Mouse (Mus musculus): ENCODE data around the gene Cpxm1.
"Not testable (repeated sequence)": the region's sequence is repeated elsewhere in the genome, so short reads cannot be mapped to it uniquely, and the experiment has no call there.

Gene Cpxm1

GRCm38 (mm10) chr2:130404939-130405338, 7.6 kb upstream of the Cpxm1 start, which contains the start of the genes Gm28372 and 1700020A23Rik:
TSS of gene Gm28372 (plus strand) at chr2:130405239.
TSS of gene 1700020A23Rik (plus strand) at chr2:130405259.
- no peak for DNase-seq (ENCODE audit: low read depth in 1 of 2, low spot score in 2 of 2)

DNA sequence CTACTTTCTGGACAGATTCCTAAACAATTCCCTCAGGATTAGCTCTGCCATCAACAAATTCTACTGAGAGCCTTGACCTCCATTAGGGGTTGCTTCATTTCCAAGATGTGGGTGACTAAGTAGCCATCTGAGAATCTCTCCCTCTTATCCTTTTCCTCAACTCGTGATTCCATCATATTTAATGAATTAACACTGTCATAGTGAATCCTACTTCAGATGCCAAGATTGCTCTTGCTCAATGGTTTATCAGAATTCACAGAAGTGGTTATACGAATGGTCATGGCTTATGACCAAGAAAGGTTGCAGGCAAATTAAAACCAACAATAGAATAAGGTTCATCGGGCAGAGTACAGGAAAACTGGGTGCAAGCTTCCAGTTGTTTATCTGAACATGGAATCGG, 4.5 kb upstream of the Cpxm1 start:
- no peak for DNase-seq (ENCODE audit: low read depth in 1 of 2, low spot score in 2 of 2)

DNA sequence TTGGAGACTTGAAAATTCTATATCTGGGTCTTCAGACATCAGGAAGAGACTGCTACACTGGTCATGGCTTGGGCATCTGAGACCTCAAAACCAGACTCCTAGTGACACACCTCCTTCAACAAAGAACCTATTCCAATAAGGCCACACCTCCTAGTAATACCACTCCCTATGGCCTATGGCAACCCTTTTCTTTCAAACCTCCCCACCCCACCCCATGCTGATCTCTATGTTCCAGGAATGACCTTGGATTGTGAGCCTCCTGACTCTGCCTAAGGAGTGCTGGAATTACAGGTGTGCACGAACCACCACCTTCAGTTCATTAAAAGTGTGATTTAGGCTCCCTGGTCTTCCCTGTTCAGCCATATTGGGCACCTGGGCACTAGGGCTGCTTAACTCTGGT, 2.7 kb upstream of the Cpxm1 start:
- DNase-seq (ENCODE audit: low read depth in 1 of 2, low spot score in 2 of 2): no peak

DNA sequence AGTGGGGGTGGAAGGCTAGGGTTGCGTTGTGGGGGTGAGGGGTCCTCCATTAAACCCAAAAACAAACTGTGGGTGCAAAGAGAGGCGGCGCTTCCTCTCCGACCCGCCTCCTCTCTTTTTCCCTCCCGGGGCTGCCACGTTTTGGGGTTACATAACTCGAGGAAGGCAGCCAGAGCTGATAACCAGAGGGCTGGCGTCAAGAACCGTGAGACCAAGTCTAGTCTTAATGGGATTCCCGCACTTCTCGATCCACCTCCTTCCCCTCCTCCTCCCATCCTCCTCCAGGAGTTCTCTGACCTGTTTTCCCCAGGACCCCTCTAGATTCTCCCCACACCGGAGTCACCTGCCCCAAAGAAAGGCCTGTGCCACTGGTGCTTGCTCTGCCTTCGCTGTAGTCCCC, 717 bp upstream of the Cpxm1 start:
- no peak for DNase-seq (ENCODE audit: low read depth in 1 of 2, low spot score in 2 of 2)

DNA sequence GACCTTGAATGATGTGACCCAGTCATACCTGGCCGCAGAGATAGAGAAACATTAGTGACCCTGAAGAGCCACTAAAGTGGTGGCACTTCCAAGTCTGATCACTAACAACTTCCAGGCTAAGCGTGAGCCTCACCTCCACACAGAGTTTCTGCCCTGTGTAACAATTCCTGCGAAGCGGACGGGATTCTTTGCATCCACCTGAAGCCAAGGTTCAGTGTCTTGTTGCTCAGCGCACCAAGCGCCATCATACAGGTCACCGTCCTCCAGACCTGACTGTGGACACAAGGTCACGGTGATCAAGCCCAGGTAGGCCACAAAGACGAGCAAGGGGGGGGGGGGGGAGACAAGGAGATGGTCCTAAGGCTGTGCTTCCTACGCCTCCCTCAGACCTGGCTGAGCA, 1.7 kb downstream of the Cpxm1 start:
- DNase-seq (ENCODE audit: low read depth in 1 of 2, low spot score in 2 of 2): no peak

DNA sequence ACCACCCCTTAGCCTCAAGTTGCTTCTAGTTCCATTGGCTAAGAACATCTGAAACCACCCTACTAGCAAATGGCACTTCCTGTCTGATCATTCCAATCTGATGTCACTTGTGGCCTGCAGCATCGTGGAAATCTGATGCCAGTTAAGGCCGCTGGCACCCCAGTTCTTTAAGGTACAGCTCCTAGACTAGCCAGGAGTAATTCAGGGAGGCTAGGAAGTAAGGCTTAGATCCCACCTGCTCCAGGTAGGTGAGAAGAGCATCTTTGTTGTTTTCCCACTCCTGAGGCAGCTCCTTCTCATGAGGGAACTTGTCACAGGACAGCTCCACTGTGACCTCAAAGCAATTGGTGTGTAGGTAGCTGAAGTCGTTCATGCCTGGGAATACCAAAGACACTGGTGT, 4.5 kb downstream of the Cpxm1 start:
- DNase-seq (ENCODE audit: low read depth in 1 of 2, low spot score in 2 of 2): no peak

DNA sequence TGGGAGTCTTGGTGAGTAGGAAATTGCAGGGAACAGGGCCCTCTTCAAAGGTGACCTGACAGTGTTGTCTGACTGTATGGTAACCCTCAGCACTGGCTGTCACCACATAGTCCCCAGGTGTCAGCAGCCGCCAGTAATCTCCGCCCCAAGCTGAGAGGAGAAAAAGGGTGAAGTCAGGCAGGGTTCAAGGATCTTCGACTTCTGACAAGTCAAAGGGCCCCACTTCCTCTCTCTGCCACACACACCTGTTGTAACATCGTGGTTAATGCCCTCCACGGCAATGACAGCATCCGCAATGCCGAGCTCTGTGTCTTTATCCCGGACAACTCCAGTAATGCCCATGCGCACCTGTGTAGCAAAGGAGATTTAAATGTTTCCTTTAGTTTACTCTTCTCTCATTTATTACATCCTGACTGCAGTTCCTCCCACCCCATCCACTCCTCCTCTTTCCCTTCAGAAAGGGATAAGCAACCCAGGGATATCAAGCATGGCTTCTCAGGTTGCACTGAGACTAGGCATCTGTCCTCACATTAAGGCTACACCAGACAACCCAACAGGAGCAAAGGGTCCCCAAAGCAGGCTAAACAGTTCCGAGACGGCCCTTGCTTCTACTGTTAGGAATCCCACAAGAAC, 6.3 kb downstream of the Cpxm1 start:
- DNase-seq (ENCODE audit: low read depth in 1 of 2, low spot score in 2 of 2): no peak

DNA sequence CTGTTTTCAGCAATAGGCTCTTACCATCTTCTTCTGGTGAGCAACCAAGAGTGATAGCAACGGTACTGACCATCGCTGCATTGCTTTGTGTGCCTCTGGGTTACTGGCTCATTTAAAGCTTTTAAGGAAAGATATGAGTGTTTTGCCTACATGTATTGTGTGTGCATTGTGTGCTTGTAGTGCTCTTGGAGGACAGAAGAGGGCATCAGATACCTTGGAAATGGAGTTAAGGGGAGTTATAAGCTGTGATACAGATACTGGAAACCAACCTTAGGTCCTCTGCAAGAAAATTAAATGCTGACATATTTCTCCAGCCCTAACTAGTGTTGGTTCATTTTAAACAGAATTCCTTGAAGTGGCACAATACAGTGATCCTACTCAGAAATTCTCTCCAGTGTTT, 8.6 kb downstream of the Cpxm1 start:
- DNase-seq (ENCODE audit: low read depth in 1 of 2, low spot score in 2 of 2): no peak

GRCm38 (mm10) chr2:130386212-130386611, 11.2 kb downstream of the Cpxm1 start:
- no peak for DNase-seq (ENCODE audit: low read depth in 1 of 2, low spot score in 2 of 2)

GRCm38 (mm10) chr2:130383895-130384294, 13.5 kb downstream of the Cpxm1 start:
- DNase-seq (ENCODE audit: low read depth in 1 of 2, low spot score in 2 of 2): no peak

- DNase-seq (ENCODE audit: low read depth in 1 of 2, low spot score in 2 of 2): no peak
These were observed 14.2 kb downstream of the Cpxm1 start for GRCm38 (mm10) chr2:130383205-130383604.

GRCm38 (mm10) chr2:130374951-130375350, 22.4 kb downstream of the Cpxm1 start:
- DNase-seq (ENCODE audit: low read depth in 1 of 2, low spot score in 2 of 2): no peak

- not testable (repeated sequence) for DNase-seq (ENCODE audit: low read depth in 1 of 2, low spot score in 2 of 2)
These were observed 24.3 kb downstream of the Cpxm1 start for GRCm38 (mm10) chr2:130373026-130373425.

DNA sequence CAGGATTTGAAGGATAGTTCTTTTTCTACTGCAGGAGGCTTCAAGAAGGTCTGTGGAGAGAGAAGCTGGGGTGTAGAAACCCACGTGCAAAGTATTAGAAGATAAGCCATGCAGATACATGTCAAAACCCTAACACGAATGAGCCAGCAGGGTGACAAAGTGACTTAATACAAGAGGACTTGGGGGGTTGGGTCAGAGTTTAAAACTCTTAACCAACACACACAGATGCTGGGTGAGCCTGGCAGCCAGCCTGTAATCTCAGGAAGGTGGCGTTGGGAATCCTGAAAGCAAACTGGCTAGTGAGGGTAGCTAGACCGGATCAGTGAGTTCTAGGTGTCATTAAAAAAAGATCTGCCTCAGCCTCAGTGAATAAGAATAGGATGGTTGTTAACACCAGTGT, 30.0 kb downstream of the Cpxm1 start:
- DNase-seq (ENCODE audit: low read depth in 1 of 2, low spot score in 2 of 2): no peak

GRCm38 (mm10) chr2:130365211-130366094, 31.9 kb downstream of the Cpxm1 start:
- no peak for DNase-seq (ENCODE audit: low read depth in 1 of 2, low spot score in 2 of 2)

DNA sequence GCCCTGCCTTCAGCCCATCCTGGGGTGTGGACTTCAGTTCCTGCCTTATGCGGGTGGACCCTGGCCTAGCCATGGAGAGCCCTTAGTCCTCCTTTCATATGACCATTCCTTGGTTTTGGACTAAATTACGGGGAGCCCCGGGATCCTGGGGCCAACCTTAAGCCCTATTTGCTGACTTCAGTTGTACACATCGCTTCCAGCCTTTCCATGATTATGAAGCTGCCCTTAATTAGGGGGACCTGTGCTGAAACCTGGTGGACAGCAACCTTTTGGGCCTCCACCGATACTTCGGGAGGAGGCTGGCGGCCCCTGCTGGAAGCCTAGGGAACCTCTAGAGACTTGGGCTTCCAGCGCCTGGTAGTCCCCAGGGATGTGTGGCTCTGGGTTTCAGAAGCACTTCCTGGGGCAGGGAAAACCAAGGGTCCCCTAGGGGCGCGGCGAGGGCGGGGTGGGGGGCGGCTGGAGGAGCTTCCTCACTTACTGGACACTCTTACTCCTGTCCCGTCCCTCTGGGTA, 34.8 kb downstream of the Cpxm1 start:
- no peak for DNase-seq (ENCODE audit: low read depth in 1 of 2, low spot score in 2 of 2)

GRCm38 (mm10) chr2:130358852-130359251, 38.5 kb downstream of the Cpxm1 start:
- no peak for DNase-seq (ENCODE audit: low read depth in 1 of 2, low spot score in 2 of 2)

DNA sequence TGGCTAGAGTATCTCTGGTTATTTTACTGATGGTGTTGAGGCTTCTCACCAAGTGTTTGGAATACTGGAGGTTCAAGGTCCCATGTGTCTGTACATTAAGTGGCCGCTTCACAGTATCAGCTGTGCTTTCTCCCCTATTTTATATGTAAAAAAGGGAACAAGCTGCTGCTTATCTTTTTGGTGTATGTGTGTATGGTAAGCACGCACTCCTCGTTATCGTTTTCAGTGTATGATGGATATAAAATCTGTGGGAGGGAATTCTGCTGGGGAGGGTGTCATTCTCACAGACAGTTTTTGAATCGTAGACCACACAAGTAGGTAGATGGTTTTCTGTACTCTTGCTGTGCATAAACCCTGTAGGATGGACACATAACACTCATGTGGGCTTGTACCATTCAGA, 39.8 kb downstream of the Cpxm1 start:
- DNase-seq (ENCODE audit: low read depth in 1 of 2, low spot score in 2 of 2): no peak

DNA sequence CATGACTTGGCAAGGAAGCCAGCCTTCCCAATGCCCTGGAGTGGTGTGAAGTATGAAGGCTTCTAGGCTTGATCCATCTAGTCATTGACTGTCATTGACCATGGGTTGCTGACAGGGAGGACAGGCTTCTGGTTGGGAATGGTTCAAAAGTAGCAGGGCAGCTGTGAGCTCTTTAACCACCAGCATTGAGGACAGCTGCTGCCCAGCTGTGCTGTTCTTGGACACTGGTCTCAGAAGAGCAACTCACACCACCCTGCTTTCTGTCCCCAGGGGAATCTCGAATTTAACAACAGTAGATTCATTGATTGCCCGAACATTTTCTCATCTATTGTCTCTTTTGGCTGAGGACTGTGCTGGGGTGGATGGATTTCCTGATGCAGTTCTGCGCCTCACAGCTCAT, 43.5 kb downstream of the Cpxm1 start:
- no peak for DNase-seq (ENCODE audit: low read depth in 1 of 2, low spot score in 2 of 2)

DNA sequence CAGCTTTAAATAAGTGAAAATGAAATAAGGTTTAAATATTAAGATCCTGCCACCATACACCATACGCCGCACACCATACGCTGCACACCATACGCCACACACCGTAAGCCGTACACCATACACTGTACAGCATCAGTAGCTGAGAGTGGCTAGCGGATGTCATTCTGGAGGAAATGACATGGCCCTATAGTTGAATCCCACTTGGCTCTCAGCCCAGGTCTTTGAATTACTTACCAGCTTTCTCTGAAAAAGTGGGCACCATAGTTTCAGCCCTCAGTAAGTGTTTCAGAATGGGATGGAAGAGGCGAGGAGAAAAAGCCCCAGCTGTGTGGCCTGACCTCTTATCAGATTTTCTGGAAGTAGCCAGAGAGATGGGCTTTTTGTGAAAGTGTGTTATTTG, 44.0 kb downstream of the Cpxm1 start:
- no peak for DNase-seq (ENCODE audit: low read depth in 1 of 2, low spot score in 2 of 2)

GRCm38 (mm10) chr2:130351758-130352339, 45.5 kb downstream of the Cpxm1 start:
- no peak for DNase-seq (ENCODE audit: low read depth in 1 of 2, low spot score in 2 of 2)

DNA sequence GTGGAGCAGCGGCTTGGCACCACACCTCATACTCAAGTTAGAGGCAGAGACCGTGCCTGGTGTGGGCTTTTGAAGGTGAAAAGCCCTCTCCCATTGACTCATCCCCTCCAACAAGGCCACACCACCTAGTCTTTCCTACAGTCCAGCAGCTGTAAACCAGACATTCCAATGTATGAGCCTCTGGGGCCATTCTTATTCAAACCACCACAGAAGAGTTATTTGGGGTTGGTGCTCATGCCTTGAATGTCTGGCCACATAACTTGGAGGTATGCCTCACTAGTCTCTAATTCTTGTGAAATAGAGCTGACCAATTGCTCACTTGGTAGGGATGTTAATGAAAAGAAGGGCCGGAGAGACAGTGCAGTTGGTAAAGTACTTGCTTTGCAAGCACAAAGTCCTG, 47.0 kb downstream of the Cpxm1 start:
- no peak for DNase-seq (ENCODE audit: low read depth in 1 of 2, low spot score in 2 of 2)

Data from monocyte, adult 2 months (primary cell).